Mouse (Mus musculus) brown adipose tissue, adult 24 weeks (tissue): ENCODE data around the gene Psmd7. TPM values are rescaled to one million over a fixed set of nuclear protein-coding genes. Genes with fewer than 3 reads are reported as not detected.
"Not testable (repeated sequence)": the region's sequence is repeated elsewhere in the genome, so short reads cannot be mapped to it uniquely, and the experiment has no call there.

Source experiments
- H3K27ac ChIP-seq: fragments of 200-500 bp; replicated peaks from 2 replicates; pipeline ENCODE4 v1.5.1; 2012; ENCODE audit warnings: low read depth, mild to moderate bottlenecking, low read length
- H3K4me1 ChIP-seq: fragments of 200-500 bp; 2 replicates; pipeline ENCODE4 v1.6.1; 2012; ENCODE audit warnings: low read length, mixed read lengths; ENCODE audit not compliant: control insufficient read depth, insufficient read depth, insufficient read length
- H3K4me3 ChIP-seq: fragments of 200-500 bp; 2 replicates; pipeline ENCODE4 v1.5.1; 2012; ENCODE audit warnings: low read depth, mild to moderate bottlenecking, low read length, moderate library complexity; ENCODE audit not compliant: insufficient read depth
- polyA plus RNA-seq: library from polyadenylated mRNA; stranded (reverse); fragments of >200 nt; gene quantifications from 2 replicates; pipeline ENCODE4 v1.2.4, GENCODE M21; 2012; ENCODE audit not compliant: missing spikeins, insufficient read depth, insufficient read length

The Psmd7 gene
- polyA plus RNA-seq, result 82.8 and 91.3 TPM in 2 replicates

DNA sequence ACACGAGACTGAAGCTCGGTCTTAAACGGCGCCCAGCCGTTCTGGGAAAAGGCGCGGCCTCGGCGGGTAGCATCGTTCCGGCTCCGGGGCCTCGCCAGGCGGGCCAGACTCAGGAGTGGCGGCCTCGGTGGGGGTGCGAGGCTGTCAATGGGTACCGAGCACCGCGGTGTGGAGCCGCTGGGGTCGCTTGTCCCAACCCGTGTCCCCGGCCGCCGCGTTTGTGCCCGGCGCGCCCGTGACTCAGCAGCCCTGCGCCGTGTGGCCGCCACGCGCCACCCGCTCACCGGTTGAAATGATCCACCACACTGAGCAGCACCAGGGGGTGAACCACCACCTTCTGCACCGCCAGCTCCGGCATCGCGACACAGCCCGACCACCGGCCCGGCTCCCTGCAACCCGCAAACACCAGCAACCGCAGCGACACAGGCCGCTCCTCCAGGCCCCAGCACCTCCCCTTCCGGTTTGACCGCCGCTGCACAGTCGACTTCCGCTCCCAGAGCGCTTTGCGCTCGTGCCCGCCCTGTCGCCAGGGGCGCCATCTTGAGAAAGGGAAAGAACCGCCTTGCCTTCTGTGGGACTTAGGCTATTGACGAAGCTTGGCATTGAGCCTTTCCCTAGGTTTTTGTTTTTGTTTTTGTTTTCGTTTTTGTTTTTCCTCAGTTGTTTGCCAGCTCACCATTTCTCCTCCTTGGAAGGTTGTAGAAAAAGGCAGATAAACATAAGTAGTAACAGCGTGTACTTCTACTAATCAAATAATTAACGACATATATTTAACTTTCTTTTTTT, at the start of gene Psmd7:
TSS of gene Psmd7 (minus strand) at position 470 of the 786 bp plus-strand sequence.
- Histone ChIP-seq H3K4me3 (peak within 1 kb of the TSS; percentile 97), H3K27ac (peak within 1 kb of the TSS; percentile 94), H3K4me1 (peaks cover 3% of the 10 kb centered on the region; the same call in 1 of the 2 replicates)

- H3K27ac ChIP-seq, result no peak overlapping the region
Observed at GRCm38 (mm10) chr8:107633734-107634133, 45.5 kb upstream of the Psmd7 start.

GRCm38 (mm10) chr8:107629701-107630100, 41.4 kb upstream of the Psmd7 start:
- H3K4me1 ChIP-seq, result no peaks in the 10 kb centered on the region
- H3K27ac ChIP-seq, result no peak overlapping the region
- no peak overlapping the region for H3K4me3 ChIP-seq

More at GRCm38 (mm10) chr8:107633734-107634133, 45.5 kb upstream of the Psmd7 start:
- Histone ChIP-seq H3K4me3 (no peak overlapping the region), H3K4me1 (no peaks in the 10 kb centered on the region)

GRCm38 (mm10) chr8:107628501-107629149, 40.4 kb upstream of the Psmd7 start:
- Histone ChIP-seq H3K4me1 (no peaks in the 10 kb centered on the region), H3K4me3 (no peak overlapping the region), H3K27ac (no peak overlapping the region)

GRCm38 (mm10) chr8:107627881-107628280, 39.6 kb upstream of the Psmd7 start:
- Histone ChIP-seq H3K27ac (no peak overlapping the region), H3K4me3 (no peak overlapping the region), H3K4me1 (no peaks in the 10 kb centered on the region)

- not testable (repeated sequence) for H3K4me1 ChIP-seq, H3K4me3 ChIP-seq, H3K27ac ChIP-seq
Observed at GRCm38 (mm10) chr8:107624301-107624700, 36.0 kb upstream of the Psmd7 start.

GRCm38 (mm10) chr8:107621930-107622623, 33.8 kb upstream of the Psmd7 start:
- Histone ChIP-seq H3K4me3 (no peak overlapping the region), H3K27ac (no peak overlapping the region), H3K4me1 (no peaks in the 10 kb centered on the region)

- Histone ChIP-seq H3K27ac (no peak overlapping the region), H3K4me3 (no peak overlapping the region), H3K4me1 (no peaks in the 10 kb centered on the region)
Observed at GRCm38 (mm10) chr8:107621136-107621535, 32.9 kb upstream of the Psmd7 start.

DNA sequence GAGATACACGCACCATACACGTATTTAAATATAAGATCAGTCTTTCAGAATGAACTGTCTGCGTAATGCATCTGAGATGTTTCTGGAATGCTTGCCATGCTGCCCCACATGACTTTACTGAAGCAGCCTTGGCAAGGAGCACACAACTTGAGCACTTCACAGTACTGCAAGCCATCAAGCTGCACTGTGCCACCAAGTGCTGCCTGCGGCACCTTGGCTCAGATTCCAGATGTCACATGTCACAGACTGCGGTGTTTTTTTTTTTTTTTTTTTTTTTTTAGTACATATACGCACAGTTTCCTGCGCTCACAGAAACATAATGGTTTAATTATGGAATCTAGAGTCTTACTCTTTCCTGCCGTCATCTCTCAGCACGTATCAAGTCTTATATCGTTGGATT, 30.2 kb upstream of the Psmd7 start:
- Histone ChIP-seq H3K4me3 (no peak overlapping the region), H3K4me1 (no peaks in the 10 kb centered on the region), H3K27ac (no peak overlapping the region)

GRCm38 (mm10) chr8:107613411-107613810, 25.1 kb upstream of the Psmd7 start:
- Histone ChIP-seq H3K4me1 (no peaks in the 10 kb centered on the region), H3K27ac (no peak overlapping the region), H3K4me3 (no peak overlapping the region)

- no peaks in the 10 kb centered on the region for H3K4me1 ChIP-seq
- no peak overlapping the region for H3K4me3 ChIP-seq
Observed at GRCm38 (mm10) chr8:107610845-107611244, 22.6 kb upstream of the Psmd7 start.

DNA sequence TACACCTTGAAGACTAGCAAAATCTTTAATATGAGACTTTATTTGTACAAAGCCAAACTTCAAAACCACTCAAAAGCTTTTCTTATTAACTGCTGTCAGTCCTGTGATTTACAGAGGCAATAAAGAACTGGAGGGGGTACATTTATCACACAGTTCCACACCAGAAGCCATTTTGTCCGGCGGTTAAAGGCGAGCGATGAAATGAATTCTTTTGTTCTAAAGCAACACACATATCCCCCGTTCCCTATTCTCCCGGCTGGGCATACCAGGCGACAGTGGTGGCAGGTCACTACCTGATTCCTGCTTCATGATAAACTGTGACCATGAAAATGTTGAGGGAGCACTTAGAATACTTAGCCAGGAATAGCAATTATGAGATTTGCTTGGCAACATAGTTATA, 20.5 kb upstream of the Psmd7 start:
- no peaks in the 10 kb centered on the region for H3K4me1 ChIP-seq
- no peak overlapping the region for H3K27ac ChIP-seq
- no peak overlapping the region for H3K4me3 ChIP-seq

More at GRCm38 (mm10) chr8:107610845-107611244, 22.6 kb upstream of the Psmd7 start:
- H3K27ac ChIP-seq, result no peak overlapping the region

DNA sequence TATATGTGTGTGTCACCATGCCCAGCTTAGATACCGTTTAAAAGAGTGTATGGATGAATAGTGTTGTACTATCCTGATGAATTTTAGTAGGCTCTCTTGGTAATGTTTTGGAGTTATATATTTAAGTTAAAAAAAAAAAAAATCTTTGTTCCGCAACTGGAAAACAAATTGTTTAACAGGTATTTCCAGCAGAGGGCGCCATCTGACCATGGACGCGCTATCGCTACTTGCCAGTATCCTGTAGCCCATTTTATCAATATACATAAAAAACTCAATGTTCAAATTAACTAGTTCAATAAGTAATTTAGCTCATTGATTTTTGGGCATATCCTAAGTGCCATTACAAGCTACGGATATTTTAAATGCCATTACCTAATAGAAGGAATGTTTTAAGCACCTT, 14.8 kb upstream of the Psmd7 start:
- Histone ChIP-seq H3K4me3 (no peak overlapping the region), H3K4me1 (no peaks in the 10 kb centered on the region), H3K27ac (no peak overlapping the region)

- H3K4me1 ChIP-seq, result no peaks in the 10 kb centered on the region
- H3K4me3 ChIP-seq, result no peak overlapping the region
- H3K27ac ChIP-seq, result no peak overlapping the region
Observed at GRCm38 (mm10) chr8:107599691-107600090, 11.4 kb upstream of the Psmd7 start.

GRCm38 (mm10) chr8:107597731-107598130, 9.5 kb upstream of the Psmd7 start:
- Histone ChIP-seq H3K4me1 (no peaks in the 10 kb centered on the region), H3K4me3 (no peak overlapping the region), H3K27ac (no peak overlapping the region)
